30 mouse cellular contexts compared by ENCODE assay signal in genomic region chr4:134802155-134802554, GRCm38 (mm10). TPM values are rescaled to one million over a fixed set of nuclear protein-coding genes. Genes with fewer than 3 reads are reported as not detected.
DNase-seq lines count a peak whose midpoint lies in the region; ATAC-seq lines count a peak whose summit lies in the region.
"Had no signal": no experiment of that assay in that cellular context is flagged by ENCODE, and none has a peak within 500 bp of the region (broad histone marks: within the 10 kb centered on the region; RNA-seq: fewer than 3 reads in every experiment).

No protein-coding gene starts in this region.

- peak overlapping the region; percentile 35; the same call in 1 of the 2 replicates for H3K9ac ChIP-seq in hindbrain, embryonic 12.5 days
- no peak overlapping the region for H3K9ac ChIP-seq in hindbrain, embryonic 14.5 days
- no peak overlapping the region for H3K9ac ChIP-seq in limb, embryonic 15.5 days
- H3K9ac ChIP-seq in hindbrain, embryonic 11.5 days (ENCODE audit: low read depth, low read length): no peak overlapping the region
- H3K9ac ChIP-seq: embryonic facial prominence, embryonic 13.5 days; forebrain, embryonic 12.5 days; forebrain, postnatal 0 days; liver, embryonic 13.5 days; midbrain, embryonic 13.5 days had no signal

- H3K27me3 ChIP-seq in hindbrain, embryonic 12.5 days: no peaks in the 10 kb centered on the region
- H3K27me3 ChIP-seq in hindbrain, embryonic 14.5 days (ENCODE audit: control insufficient read depth, insufficient read depth, low read length): no peaks in the 10 kb centered on the region
- H3K27me3 ChIP-seq in limb, embryonic 15.5 days: no peaks in the 10 kb centered on the region
- no peaks in the 10 kb centered on the region for H3K27me3 ChIP-seq in hindbrain, embryonic 11.5 days (ENCODE audit: control insufficient read depth, insufficient read depth, low read length)
- H3K27me3 ChIP-seq: embryonic facial prominence, embryonic 13.5 days; forebrain, embryonic 12.5 days; liver, embryonic 13.5 days; midbrain, embryonic 13.5 days; Patski had no signal

- peaks cover 67% of the 10 kb centered on the region for H3K36me3 ChIP-seq in hindbrain, embryonic 12.5 days
- H3K36me3 ChIP-seq in hindbrain, embryonic 14.5 days (replicated peaks; ENCODE audit: control insufficient read depth, insufficient read depth): peaks cover 71% of the 10 kb centered on the region
- H3K36me3 ChIP-seq in limb, embryonic 15.5 days: peaks cover 59% of the 10 kb centered on the region
- H3K36me3 ChIP-seq in hindbrain, embryonic 11.5 days (ENCODE audit: control insufficient read depth, insufficient read depth, low read length): peaks cover 3% of the 10 kb centered on the region; the same call in 1 of the 2 replicates

- WGBS in hindbrain, embryonic 12.5 days: 93% methylated on average over 10 of the region's 10 CpGs
- WGBS in hindbrain, embryonic 14.5 days: 91% methylated on average over 10 of the region's 10 CpGs
- WGBS in limb, embryonic 15.5 days: 75% methylated on average over 10 of the region's 10 CpGs
- 90% methylated on average over 10 of the region's 10 CpGs for WGBS in hindbrain, embryonic 11.5 days

- H3K4me1 ChIP-seq in hindbrain, embryonic 12.5 days: no peaks in the 10 kb centered on the region
- no peaks in the 10 kb centered on the region for H3K4me1 ChIP-seq in hindbrain, embryonic 14.5 days (replicated peaks; ENCODE audit: control insufficient read depth, insufficient read depth, low read length)
- peaks cover 38% of the 10 kb centered on the region for H3K4me1 ChIP-seq in limb, embryonic 15.5 days
- H3K4me1 ChIP-seq in hindbrain, embryonic 11.5 days (replicated peaks; ENCODE audit: control insufficient read depth, insufficient read depth, low read length): no peaks in the 10 kb centered on the region
- H3K4me1 ChIP-seq: forebrain, embryonic 12.5 days; midbrain, embryonic 13.5 days had no signal

- no peak for ATAC-seq in hindbrain, embryonic 12.5 days (ENCODE audit: low FRiP score)
- ATAC-seq in hindbrain, embryonic 14.5 days (ENCODE audit: low FRiP score): no peak
- no peak for ATAC-seq in limb, embryonic 15.5 days (ENCODE audit: insufficient number of reproducible peaks, low FRiP score, low TSS enrichment, low read depth)
- no peak for ATAC-seq in hindbrain, embryonic 11.5 days (ENCODE audit: low FRiP score)
- ATAC-seq: forebrain, postnatal 0 days; hindbrain, embryonic 16.5 days; lung, postnatal 0 days; midbrain, embryonic 13.5 days; Patski had no signal

- intact Hi-C loops in left cerebral cortex, postnatal 10 days (cut with DNase I): loop anchor here (5.0 kb wide), 1 partner anchor 80 kb away; no protein-coding TSS in a partner anchor

- H3K9me3 ChIP-seq in hindbrain, embryonic 12.5 days (replicated peaks): no peaks in the 10 kb centered on the region
- no peaks in the 10 kb centered on the region for H3K9me3 ChIP-seq in hindbrain, embryonic 14.5 days (ENCODE audit: control insufficient read depth, low read length)
- H3K9me3 ChIP-seq in limb, embryonic 15.5 days: no peaks in the 10 kb centered on the region
- H3K9me3 ChIP-seq in hindbrain, embryonic 11.5 days (ENCODE audit: control insufficient read depth, low read length): no peaks in the 10 kb centered on the region
- H3K9me3 ChIP-seq: embryonic facial prominence, embryonic 13.5 days; forebrain, embryonic 12.5 days; heart, embryonic 10.5 days; liver, embryonic 13.5 days; midbrain, embryonic 13.5 days had no signal

- no peak overlapping the region for H3K4me3 ChIP-seq in hindbrain, embryonic 12.5 days
- H3K4me3 ChIP-seq in hindbrain, embryonic 14.5 days (replicated peaks; ENCODE audit: low read length): no peak overlapping the region
- H3K4me3 ChIP-seq in limb, embryonic 15.5 days: no peak overlapping the region
- H3K4me3 ChIP-seq in hindbrain, embryonic 11.5 days (ENCODE audit: low read depth, low read length): no peak overlapping the region
- H3K4me3 ChIP-seq: embryonic facial prominence, embryonic 13.5 days; erythroblast, embryonic 14.5 days; forebrain, embryonic 12.5 days; heart, embryonic 10.5 days; liver, embryonic 13.5 days; midbrain, embryonic 13.5 days had no signal

- no peak overlapping the region for H3K4me2 ChIP-seq in hindbrain, embryonic 12.5 days (replicated peaks)
- H3K4me2 ChIP-seq in hindbrain, embryonic 14.5 days (replicated peaks): no peak overlapping the region
- H3K4me2 ChIP-seq in limb, embryonic 15.5 days: no peak overlapping the region
- H3K4me2 ChIP-seq in hindbrain, embryonic 11.5 days (replicated peaks; ENCODE audit: low read depth, low read length): no peak overlapping the region
- H3K4me2 ChIP-seq: embryonic facial prominence, embryonic 13.5 days; forebrain, embryonic 12.5 days; liver, embryonic 13.5 days; midbrain, embryonic 13.5 days had no signal

- no peak overlapping the region for H3K27ac ChIP-seq in hindbrain, embryonic 12.5 days
- H3K27ac ChIP-seq in hindbrain, embryonic 14.5 days: no peak overlapping the region
- H3K27ac ChIP-seq in limb, embryonic 15.5 days: peak overlapping the region; percentile 33; the same call in 1 of the 2 replicates
- H3K27ac ChIP-seq in hindbrain, embryonic 11.5 days (ENCODE audit: low read depth, low read length): no peak overlapping the region
- H3K27ac ChIP-seq: embryonic facial prominence, embryonic 13.5 days; forebrain, embryonic 12.5 days; heart, embryonic 10.5 days; liver, embryonic 13.5 days; midbrain, embryonic 13.5 days had no signal

- no peak for DNase-seq in hindbrain, embryonic 14.5 days (ENCODE audit: low spot score)
- DNase-seq in kidney, adult 9 months: peak; percentile 80
- DNase-seq in kidney, postnatal 10 days: peak; percentile 51
- DNase-seq in left cerebral cortex, postnatal 10 days (ENCODE audit: extremely low spot score in 1 of 2, low spot score in 2 of 2): no peak
- DNase-seq in hindbrain, embryonic 11.5 days (ENCODE audit: low spot score): no peak
- DNase-seq in ovary, postnatal 36 days (ENCODE audit: low spot score): no peak
- DNase-seq: adrenal gland, postnatal 14 days; cerebellum, adult 11 months; cerebellum, adult 9-10 months; cerebellum, postnatal 36 days; embryo, embryonic 11 days; forebrain, postnatal 0 days; gastrocnemius, postnatal 10 days; heart, postnatal 4 days; layer of hippocampus, adult 9-11 months; liver, embryonic 13.5 days; lung, adult 18-20 months; lung, postnatal 4 days; spleen, adult 18-20 months; thymus, postnatal 14 days had no signal

RNA-seq across cellular contexts. Expression of gene Ldlrap1, which starts 34.3 kb away (rescaled TPM):
- 7.8 and 10.4 TPM in 2 replicates for polyA plus RNA-seq in hindbrain, embryonic 12.5 days (2016; fragmentation: Nextera tagmentation; extraction: Ambion mirVana)
- polyA plus RNA-seq in hindbrain, embryonic 14.5 days (2014; fragmentation: Nextera tagmentation; extraction: Ambion mirVana): 2.3 and 2.7 TPM in 2 replicates
- polyA plus RNA-seq in limb, embryonic 15.5 days (2015; fragmentation: Nextera tagmentation; extraction: Ambion mirVana): 31.8 and 33.9 TPM in 2 replicates
- total RNA-seq in left cerebral cortex, postnatal 10 days (2021): 1 to 10 TPM; 2.4 to 3.4 TPM
- polyA plus RNA-seq in hindbrain, embryonic 11.5 days (2014; fragmentation: Nextera tagmentation; extraction: Ambion mirVana): 4.3 and 5.6 TPM in 2 replicates

RNA-seq across cellular contexts. Expression of gene Maco1, which starts 51.0 kb away (rescaled TPM):
- 89.8 and 97.9 TPM in 2 replicates for polyA plus RNA-seq in hindbrain, embryonic 12.5 days (2016; fragmentation: Nextera tagmentation; extraction: Ambion mirVana)
- polyA plus RNA-seq in hindbrain, embryonic 14.5 days (2014; fragmentation: Nextera tagmentation; extraction: Ambion mirVana): 83.2 and 93.2 TPM in 2 replicates
- 39.1 and 44.7 TPM in 2 replicates for polyA plus RNA-seq in limb, embryonic 15.5 days (2015; fragmentation: Nextera tagmentation; extraction: Ambion mirVana)
- total RNA-seq in left cerebral cortex, postnatal 10 days (2021): 10 to 100 TPM; 56.1 to 57.5 TPM
- polyA plus RNA-seq in hindbrain, embryonic 11.5 days (2014; fragmentation: Nextera tagmentation; extraction: Ambion mirVana): 59.0 and 73.1 TPM in 2 replicates

Comparison
In these comparisons a context has a peak if more than half of its experiments do, and no peak if none do; other contexts are left out.
1. DNase-seq: peak in kidney, adult 9 months (single experiment) and kidney, postnatal 10 days (single experiment); none in hindbrain, embryonic 14.5 days (single experiment), left cerebral cortex, postnatal 10 days (0 of 2), hindbrain, embryonic 11.5 days (single experiment) and ovary, postnatal 36 days (single experiment).